Mouse (Mus musculus) hematopoietic multipotent progenitor cell, adult 10-12 weeks (in vitro differentiated cells): ENCODE data around the gene Rpa1. TPM values are rescaled to one million over a fixed set of nuclear protein-coding genes. Genes with fewer than 3 reads are reported as not detected.

ENCODE experiments used
- polyA plus RNA-seq: library from polyadenylated mRNA; stranded (reverse); fragments of >175 nt; gene quantifications from 2 replicates; pipeline ENCODE4 v1.2.3, GENCODE M21; 2012; ENCODE audit warnings: low replicate concordance

The Rpa1 gene
- 37.8 and 66.8 TPM in 2 replicates for polyA plus RNA-seq

DNA sequence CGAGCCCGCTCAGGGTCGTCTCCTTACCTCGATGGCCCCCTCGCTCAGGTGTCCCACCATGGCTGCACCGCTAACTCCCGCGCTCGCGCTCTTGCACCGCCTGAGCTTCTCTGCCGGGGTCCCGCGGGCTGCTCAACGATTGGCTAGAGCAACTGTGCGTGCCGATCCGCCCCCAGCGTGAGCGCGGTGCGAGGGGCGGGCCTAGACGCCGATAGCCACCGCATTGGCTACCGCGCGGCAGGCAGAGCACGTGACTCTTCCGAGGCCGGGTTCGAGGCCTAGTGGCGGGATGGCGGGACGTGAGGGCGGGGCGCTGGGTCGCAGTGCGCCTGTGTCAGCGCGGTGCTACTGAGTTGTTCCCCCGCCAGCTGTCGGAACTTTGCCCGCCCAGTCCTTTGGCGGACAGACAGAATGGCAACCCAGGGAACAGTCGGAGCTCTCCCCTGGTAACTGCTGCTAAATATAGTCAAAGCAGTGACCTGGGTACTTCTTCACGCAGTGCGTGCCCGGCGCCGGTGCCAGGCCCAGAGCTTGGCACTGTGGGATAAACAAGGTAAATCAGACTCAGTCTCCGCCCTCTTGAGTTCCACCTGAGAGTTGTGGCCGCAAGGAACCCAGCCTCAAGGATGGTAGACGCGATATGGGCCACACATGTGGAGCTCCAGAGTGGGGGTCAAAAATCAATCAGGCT, at the start of gene Rpa1, which contains the start of gene Smyd4:
TSS of gene Rpa1 (minus strand) at position 126 of the 691 bp plus-strand sequence.
TSS of gene Smyd4 (plus strand) at position 235 of the 691 bp plus-strand sequence.

Other genes with a start within 250 kb of the Rpa1 start
- 4.0 and 11.0 TPM in 2 replicates for gene Hic1, start 178.8 kb downstream of the Rpa1 start, polyA plus RNA-seq
- gene Ovca2, start 169.5 kb downstream of the Rpa1 start, polyA plus RNA-seq: 1.9 and 2.7 TPM in 2 replicates
- gene Dph1, start 157.1 kb downstream of the Rpa1 start, polyA plus RNA-seq: 26.1 and 56.2 TPM in 2 replicates
- 6.4 and 9.3 TPM in 2 replicates for gene Rtn4rl1, start 154.5 kb downstream of the Rpa1 start, polyA plus RNA-seq
- gene Smyd4, start 109 bp upstream of the Rpa1 start, polyA plus RNA-seq: 1.7 and 1.8 TPM in 2 replicates
- 1.9 and 3.1 TPM in 2 replicates for gene Serpinf1, start 74.4 kb upstream of the Rpa1 start, polyA plus RNA-seq
- gene Serpinf2, start 91.3 kb upstream of the Rpa1 start, polyA plus RNA-seq: 0.07 TPM in 1 of 2 replicates, not detected in the other
- 47.7 and 48.9 TPM in 2 replicates for gene Wdr81, start 106.4 kb upstream of the Rpa1 start, polyA plus RNA-seq
- 4.7 and 6.8 TPM in 2 replicates for gene Tlcd2, start 113.4 kb upstream of the Rpa1 start, polyA plus RNA-seq
- gene Prpf8, start 138.5 kb upstream of the Rpa1 start, polyA plus RNA-seq: 35.6 and 48.5 TPM in 2 replicates
- gene Rilp, start 161.8 kb upstream of the Rpa1 start, polyA plus RNA-seq: 0.62 and 1.0 TPM in 2 replicates
- gene Scarf1, start 165.2 kb upstream of the Rpa1 start, polyA plus RNA-seq: 0.47 and 1.5 TPM in 2 replicates
- 63.1 and 118 TPM in 2 replicates for gene Slc43a2, start 183.4 kb upstream of the Rpa1 start, polyA plus RNA-seq
- 51.6 and 123 TPM in 2 replicates for gene Pitpna, start 239.8 kb upstream of the Rpa1 start, polyA plus RNA-seq